Mouse (Mus musculus) layer of hippocampus, adult 2 months (tissue): ENCODE results near the gene Llcfc1. TPM values are rescaled to one million over a fixed set of nuclear protein-coding genes. Genes with fewer than 3 reads are reported as not detected.

Experiments used
- DNase-seq, 2 experiments: peaks; one replicate each; pipeline ENCODE4 v3.0.0; 2022; ENCODE audit warnings: low spot score in 2 of 2
- H3K27ac ChIP-seq: fragments of 200-600 bp; 2 replicates; pipeline ENCODE4 v1.8.1; 2022
- H3K4me3 ChIP-seq: fragments of 200-600 bp; 2 replicates; pipeline ENCODE4 v1.8.1; 2022; ENCODE audit warnings: mild to moderate bottlenecking
- CTCF ChIP-seq: fragments of 200-600 bp; conservative IDR thresholded peaks from 2 replicates; pipeline ENCODE4 v1.8.1; 2022; ENCODE audit warnings: antibody characterized with exemption, mild to moderate bottlenecking, moderate library complexity
- long read RNA-seq, 2 experiments: library from polyadenylated mRNA; stranded (forward); transcript quantifications; one replicate each; pipeline ENCODE4 v2.0.0; 2021; ENCODE audit warnings: borderline mapping rate in 2 of 2
- total RNA-seq, 2 experiments: library from RNA; stranded (reverse); gene quantifications; 2 replicates each; pipeline ENCODE4 v1.2.3; 2021

The Llcfc1 gene
- not detected for total RNA-seq
- long read RNA-seq, experiment 1 = 0 reads
- long read RNA-seq, experiment 2 = 0 reads

DNA sequence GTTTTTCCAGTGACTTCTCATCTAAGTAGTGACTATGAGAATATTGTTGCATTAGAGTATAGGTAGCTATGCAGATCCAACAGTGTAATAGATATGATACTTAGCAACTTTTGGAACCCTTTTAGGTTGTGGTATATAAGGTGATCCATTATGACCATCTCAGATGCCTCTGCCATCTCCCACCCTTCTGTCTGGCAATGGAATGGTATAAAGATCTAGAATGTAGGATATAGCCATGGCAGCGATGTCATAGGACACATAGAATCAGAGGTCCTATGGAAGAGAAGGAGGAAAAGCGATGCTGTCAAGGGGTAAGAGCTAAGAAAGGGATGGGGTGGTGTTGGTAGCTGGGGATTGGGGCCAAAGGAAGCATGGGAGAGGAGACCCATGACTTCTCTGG lies at the start of gene Llcfc1:
TSS of gene Llcfc1 (plus strand) at position 301 of the 400 bp plus-strand sequence.
- no peak for TF ChIP-seq CTCF
- DNase-seq = no peak
- Histone ChIP-seq H3K4me3 (no peak within 1 kb of the TSS), H3K27ac (no peak within 1 kb of the TSS)

DNA sequence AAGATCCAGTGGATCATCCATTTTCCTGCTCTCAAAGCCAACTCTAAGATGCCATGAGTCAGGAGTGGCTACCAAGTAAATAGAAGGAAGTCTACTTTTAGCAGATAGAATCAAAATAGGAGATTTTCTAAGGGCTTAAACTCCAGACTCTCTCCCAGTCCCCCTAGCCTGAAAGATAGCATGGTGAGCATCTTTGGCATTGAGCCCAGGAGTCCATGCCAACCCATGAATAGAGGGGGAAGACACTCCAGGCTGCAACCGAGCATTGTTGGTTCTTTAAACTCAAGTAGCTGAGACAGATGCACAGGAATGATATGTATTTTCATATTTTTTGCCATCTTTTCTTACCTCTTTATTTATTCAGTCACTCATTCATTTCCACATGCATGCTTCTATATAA lies 49.0 kb upstream of the Llcfc1 start:
- Histone ChIP-seq H3K27ac (no peak overlapping the region), H3K4me3 (no peak overlapping the region)
- TF ChIP-seq CTCF = no peak
- DNase-seq = no peak

DNA sequence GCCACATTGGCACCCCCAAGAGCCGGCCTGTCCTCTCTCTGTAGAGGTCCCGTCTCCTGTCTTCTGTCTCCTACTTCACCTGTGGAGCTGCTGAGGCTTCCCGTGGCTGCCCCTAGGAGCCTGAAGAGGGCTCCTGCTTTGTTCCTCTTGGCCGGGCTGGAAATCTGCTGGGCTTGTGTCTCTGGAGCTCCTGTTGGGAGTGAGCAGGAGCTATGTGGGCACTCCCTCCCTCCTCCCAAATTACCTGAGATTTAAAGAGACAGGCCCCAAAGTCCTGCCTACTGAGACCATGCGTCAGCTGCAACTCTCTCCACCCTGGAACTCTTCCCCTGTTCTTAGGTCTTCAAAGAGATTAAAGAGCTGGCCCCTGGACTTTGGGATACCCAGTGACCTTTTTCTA lies 48.1 kb upstream of the Llcfc1 start, which contains the start of gene Trpv6:
TSS of gene Trpv6 (minus strand) at position 228 of the 400 bp plus-strand sequence.
- H3K4me3 ChIP-seq = no peak within 1 kb of the TSS
- no peak for TF ChIP-seq CTCF
- H3K27ac ChIP-seq = 0 out of 2 replicates have a peak within 1 kb of the TSS, but pooled peaks have one; percentile 14
- DNase-seq = no peak

DNA sequence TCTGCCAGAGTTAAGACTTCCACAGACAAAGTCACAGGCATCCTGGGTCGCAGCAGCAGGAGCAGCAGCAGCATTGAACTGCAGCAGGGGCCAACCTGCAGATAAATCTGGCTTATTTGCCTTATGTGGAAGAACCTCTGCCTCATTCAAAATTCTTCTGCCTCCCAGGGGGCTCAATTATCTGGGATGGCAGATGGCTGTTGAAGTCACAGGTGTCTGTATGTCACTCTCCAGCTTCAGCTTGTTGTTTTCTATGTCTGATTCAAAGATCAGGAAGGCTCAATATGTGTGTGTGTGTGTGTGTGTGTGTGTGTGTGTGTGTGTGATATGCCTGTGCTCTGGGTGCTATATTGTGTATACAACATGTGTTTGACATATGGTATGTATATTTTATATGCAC lies 46.8 kb upstream of the Llcfc1 start:
- Histone ChIP-seq H3K4me3 (no peak overlapping the region), H3K27ac (no peak overlapping the region)
- DNase-seq = no peak
- no peak for TF ChIP-seq CTCF

DNA sequence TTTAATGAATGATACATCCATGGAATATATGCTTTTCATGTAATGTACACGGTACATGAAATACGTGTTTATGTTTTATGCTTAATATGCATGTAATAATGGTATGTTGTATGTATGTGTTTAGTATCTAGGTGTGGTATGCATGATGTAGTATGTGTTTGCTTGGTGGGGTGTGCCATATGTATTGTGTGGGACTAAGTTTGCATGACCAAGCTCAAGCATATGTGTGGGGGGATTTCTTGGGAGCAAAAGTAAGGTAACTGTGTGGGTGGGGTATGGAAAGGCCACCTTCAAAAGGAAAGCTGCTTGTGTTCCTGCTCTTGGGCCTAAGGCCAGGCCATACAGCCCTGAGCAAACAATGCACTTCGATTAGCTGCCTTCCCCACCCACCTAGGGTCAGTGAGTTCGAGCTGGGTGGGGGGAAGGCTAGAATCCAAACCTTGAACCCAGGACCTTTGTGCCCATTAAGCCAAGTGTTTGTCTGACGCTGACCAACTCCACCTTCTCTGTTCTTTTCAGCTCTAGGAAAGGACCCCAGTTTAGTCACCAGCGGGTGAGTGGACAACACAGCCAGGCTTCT lies 46.2 kb upstream of the Llcfc1 start:
- TF ChIP-seq CTCF = no peak
- no peak overlapping the region for H3K27ac ChIP-seq
- DNase-seq = no peak
- no peak overlapping the region for H3K4me3 ChIP-seq

DNA sequence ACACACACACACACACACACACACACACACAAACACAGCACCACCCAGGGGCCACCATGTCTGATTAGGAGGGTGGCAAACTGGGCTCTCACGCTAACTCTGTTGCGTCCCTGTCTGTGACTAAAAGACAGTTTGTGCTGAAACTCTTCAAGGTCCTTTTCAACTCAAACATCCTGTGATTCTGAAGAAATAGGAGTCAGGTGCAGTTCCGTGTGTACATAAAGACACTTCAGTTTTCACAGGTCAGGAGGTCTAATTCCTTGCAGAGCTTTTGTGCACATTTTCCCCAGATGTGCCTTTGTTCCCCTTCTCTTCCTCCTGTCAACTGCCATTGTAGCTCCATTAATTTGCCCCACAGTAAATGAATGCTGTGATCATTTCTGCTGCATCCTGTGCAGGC lies 43.8 kb upstream of the Llcfc1 start:
- no peak for DNase-seq
- Histone ChIP-seq H3K4me3 (no peak overlapping the region), H3K27ac (no peak overlapping the region)
- TF ChIP-seq CTCF = no peak

DNA sequence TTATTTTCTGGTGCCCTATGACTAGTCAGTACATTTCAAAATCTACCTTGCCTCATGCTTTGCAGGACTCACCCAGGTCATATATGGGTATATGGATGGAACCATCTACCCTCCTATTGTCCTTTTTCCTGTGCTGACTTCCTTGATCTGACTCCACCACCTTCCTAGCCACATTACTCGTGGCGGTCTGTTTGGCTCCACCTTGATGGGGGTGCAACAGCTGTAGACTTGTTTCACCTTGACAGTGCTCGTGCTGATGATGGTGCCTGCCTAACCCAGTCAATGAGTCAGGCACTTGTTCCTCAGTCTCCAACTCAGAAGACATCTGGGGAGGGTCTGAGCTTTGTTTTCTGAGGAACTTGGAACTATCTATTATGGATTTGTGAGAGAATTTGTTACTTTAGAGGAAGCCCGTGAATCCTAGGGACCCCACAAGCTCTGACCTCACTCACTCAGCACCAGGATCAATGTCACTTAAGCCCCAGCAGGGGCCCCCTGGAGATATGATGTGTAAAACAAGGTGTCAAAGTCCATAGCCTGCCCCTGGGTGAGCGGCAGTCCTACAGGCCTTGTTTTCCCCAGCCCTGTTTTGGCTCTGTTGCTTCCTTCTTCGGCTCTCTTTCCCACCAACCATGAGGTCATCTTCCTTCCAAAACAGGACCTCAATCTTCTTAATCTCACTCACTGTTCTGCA lies 42.9 kb upstream of the Llcfc1 start:
- no peak overlapping the region for H3K27ac ChIP-seq
- no peak overlapping the region for H3K4me3 ChIP-seq
- no peak for TF ChIP-seq CTCF
- DNase-seq = no peak

DNA sequence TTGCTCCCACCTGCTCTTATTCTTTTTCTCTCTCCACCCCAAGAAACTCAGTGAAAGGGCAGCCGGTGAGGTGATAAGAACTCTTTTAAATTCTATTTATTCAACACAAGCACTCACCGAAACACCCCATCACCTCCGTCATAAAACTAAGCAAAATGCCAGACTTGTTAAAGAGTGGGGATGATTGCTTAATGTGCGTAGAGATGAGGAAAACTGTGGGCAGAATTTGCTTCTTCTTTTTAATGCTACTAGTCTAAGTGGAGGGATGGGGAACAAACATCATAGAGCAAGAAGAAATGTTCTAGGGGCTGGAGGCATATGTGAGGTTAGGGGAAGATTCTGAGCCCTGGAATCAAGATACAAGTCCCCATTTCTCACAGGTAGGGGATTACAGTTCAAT lies 41.5 kb upstream of the Llcfc1 start:
- no peak overlapping the region for H3K27ac ChIP-seq

DNA sequence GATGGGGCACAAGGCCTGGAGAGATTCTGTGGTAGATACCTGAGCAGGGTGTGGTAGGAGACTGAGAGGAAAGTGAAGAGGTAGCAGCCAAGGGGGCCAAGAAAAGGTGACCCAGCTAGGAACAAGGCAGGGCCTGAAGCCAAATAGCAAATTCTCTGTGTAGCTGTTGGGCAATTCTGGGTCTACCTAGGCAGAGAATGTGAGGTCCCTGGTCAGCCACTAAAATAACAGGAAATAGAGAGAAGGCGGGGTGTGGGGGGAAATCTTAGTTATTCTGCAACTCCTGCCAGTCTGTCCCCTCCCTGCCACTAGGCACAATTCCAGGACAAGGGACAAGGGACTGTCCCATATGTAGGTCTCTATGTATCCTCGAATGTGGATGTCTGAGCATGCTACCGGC lies 41.0 kb upstream of the Llcfc1 start:
- TF ChIP-seq CTCF = no peak
- H3K4me3 ChIP-seq = no peak overlapping the region
- H3K27ac ChIP-seq = no peak overlapping the region
- no peak for DNase-seq

More for the DNA sequence above, 41.5 kb upstream of the Llcfc1 start:
- DNase-seq = no peak
- H3K4me3 ChIP-seq = no peak overlapping the region
- TF ChIP-seq CTCF = no peak

DNA sequence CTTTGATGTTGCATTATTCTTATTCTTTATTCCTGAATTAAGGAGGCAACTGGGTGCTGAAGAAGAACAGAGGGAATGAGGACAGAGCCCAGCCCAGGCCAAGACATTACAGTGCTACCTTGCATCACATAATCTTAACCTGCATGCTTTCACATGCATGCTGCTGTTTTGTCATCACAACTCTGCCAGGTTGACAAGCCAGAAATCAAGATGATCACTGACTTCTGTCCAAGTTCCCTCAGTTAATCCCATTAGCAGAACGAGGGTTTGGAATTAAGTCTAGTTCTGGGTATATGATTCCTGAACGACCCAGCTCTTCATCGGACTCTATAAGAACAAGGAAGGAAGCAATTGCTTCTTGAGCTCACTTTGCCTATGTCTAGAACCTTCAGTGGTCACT lies 38.0 kb upstream of the Llcfc1 start:
- DNase-seq = no peak

DNA sequence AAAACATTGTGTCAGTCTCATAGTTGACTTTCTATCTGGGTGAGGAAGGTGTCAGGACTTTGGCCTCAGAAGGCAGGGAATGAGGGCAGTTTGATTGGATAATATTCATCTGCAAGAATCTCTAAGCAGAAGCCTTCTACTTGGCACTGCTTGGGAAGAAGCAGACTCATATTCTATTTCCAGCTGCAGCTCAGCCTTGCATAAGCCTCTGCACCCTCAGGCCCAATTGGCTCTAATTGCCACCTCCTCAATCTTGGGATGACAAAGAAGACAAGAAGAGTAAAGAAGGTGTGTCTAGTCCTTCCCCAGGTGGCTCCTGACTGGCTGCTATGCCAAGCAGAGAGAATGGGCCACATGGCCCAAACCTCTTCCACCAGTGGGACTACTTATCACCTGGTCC lies 37.6 kb upstream of the Llcfc1 start:
- Histone ChIP-seq H3K4me3 (no peak overlapping the region), H3K27ac (no peak overlapping the region)
- no peak for TF ChIP-seq CTCF
- DNase-seq = no peak

More for the DNA sequence above, 38.0 kb upstream of the Llcfc1 start:
- TF ChIP-seq CTCF = no peak
- Histone ChIP-seq H3K4me3 (no peak overlapping the region), H3K27ac (no peak overlapping the region)

DNA sequence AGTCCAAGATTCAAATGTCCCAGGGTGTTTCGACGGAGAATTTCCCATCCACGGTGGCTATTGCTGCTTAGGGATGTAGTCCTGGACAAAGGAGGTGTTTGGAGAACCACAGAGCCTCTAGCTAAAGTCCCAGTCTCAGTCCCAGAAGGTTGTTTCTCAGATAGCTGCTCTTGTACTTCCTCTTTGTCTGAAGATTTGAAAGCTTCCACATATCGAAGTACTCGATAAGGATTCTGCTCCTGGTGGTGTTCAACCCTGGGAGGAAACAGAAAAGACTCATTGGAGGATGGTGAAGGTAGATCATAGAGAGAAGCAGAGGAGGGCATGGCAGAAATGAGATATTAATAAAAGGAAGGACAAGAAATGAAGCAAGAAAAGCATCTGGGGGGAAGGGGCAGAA lies 31.1 kb upstream of the Llcfc1 start:
- TF ChIP-seq CTCF = no peak
- no peak for DNase-seq
- H3K4me3 ChIP-seq = no peak overlapping the region
- H3K27ac ChIP-seq = no peak overlapping the region

DNA sequence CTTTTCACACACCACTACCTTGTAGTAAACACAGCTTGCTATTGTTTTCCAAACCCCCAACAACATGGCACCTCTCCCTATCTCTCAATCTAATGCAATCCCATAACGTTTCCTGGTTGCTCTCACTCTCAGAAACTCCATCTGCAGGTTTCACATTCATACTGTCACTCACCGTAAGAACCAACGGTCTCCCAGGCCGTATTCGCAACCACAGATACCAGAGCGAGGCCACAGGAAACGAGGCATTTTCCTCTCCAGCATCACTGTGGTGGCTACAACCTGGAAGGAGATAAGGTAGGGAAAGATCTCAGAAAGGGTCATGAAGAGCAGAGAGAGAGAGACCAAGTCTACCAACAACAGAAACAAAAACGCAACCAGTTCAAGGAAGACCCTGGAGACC lies 29.6 kb upstream of the Llcfc1 start:
- no peak overlapping the region for H3K27ac ChIP-seq
- no peak for TF ChIP-seq CTCF
- DNase-seq = no peak
- H3K4me3 ChIP-seq = no peak overlapping the region

DNA sequence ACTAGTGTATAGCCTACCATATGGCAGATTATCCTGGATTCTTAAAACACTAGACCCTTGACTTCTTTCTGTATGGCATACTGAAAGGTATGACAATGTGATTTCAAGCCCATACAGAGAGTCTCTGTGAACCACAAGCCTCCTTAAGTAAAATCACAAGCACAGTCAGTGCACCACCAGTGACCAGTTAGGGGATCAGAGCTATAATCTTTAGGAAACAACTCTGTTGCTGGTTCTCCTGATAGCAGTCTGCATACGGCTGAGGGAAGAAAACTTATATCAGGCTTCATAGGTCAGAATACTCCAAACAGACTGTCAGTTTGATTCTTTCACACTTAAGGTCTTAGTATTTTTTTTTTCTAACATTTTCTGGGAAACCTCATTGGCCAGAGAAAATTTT lies 25.7 kb upstream of the Llcfc1 start:
- TF ChIP-seq CTCF = no peak
- no peak overlapping the region for H3K4me3 ChIP-seq
- DNase-seq = no peak

DNA sequence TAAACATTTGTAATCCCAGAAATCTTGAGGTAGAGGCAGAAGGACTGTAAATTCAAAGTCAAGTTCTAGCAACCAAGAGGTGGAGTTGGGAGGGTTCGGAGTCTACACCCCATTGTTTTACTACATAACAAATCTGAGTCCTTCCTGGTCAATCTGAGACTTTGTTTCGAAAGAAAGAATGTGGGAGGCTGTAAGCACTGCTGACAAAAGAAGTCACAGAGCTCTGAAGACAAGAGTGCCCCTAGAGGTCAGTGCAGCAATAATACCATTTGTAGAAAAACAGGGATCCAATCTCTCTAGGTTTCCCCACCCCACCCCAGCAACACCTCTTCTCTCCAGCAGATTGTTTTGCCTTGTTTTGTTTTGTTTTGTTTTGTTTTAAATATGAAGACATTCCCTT lies 21.9 kb upstream of the Llcfc1 start:
- TF ChIP-seq CTCF = peak; percentile 69
- H3K27ac ChIP-seq = no peak overlapping the region
- H3K4me3 ChIP-seq = no peak overlapping the region
- no peak for DNase-seq

More for the DNA sequence above, 25.7 kb upstream of the Llcfc1 start:
- no peak overlapping the region for H3K27ac ChIP-seq
